Mouse (Mus musculus) urinary bladder, postnatal 36 days (tissue): ENCODE data around the gene Pcnx2.

Experiments used
- DNase-seq, 2 experiments: peaks; one replicate each; pipeline ENCODE4 v3.0.0; 2022; ENCODE audit warnings: low spot score in 2 of 2, mixed read lengths in 1 of 2

Gene Pcnx2

DNA sequence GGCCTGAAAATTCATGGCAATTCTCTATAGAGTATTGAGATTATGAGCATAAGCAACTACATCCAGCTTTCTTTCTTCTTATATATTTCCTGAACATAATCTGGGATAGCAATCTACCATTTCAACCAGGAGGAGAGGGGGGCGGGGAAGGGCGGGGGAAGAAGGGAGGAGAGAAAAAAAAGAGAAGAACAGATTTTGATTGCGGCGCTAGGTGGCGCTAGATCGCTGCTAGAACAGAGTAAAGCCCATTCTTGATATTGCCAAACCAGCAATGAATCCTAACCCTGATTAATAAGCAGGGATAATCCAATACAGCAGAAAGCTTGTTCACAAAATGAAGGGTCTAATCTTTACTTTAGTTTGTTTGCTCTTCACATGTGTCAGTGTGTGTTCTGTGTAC is 782 bp upstream of the Pcnx2 start:
- peak in 1 of 2 experiments; percentile 16 for DNase-seq

DNA sequence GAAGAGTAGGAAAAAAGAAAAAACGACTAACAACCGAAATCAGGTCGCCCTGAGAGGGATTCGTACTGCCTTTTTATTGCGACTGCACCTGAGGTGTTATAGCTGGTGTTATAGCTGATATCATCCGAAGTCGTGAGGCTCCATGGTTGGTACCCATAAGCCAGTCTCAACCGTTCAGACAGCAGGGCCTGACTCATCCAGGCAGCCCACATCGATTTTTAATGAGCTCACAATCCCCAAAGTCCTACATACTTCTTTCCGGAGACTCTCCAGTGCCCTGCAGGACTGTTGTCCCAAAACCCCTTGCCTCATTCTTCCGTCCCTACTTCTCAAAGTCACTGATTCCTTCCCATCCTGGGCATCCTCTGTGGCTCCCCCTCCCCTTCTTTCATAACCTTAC is 729 bp downstream of the Pcnx2 start:
- DNase-seq: no peak

DNA sequence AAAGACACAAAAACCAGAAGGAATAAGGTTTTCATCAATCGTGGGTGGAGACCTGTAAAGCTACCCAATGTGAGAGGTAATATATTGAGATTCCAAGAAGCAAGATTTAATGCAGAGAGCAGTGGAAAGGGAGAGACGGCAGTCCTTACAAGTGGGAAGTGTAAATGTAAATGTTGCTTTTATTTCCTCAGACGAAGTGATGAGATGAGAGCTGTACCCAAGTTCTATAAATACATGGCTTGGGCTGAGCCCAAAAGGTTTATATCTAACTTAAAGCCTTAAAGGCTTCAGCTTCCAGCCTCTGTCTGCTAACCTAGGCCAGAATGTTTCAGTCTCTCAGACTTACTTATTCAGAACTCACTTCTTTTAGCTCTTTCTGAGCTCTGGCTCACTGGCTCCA is 8.2 kb downstream of the Pcnx2 start:
- DNase-seq: no peak

DNA sequence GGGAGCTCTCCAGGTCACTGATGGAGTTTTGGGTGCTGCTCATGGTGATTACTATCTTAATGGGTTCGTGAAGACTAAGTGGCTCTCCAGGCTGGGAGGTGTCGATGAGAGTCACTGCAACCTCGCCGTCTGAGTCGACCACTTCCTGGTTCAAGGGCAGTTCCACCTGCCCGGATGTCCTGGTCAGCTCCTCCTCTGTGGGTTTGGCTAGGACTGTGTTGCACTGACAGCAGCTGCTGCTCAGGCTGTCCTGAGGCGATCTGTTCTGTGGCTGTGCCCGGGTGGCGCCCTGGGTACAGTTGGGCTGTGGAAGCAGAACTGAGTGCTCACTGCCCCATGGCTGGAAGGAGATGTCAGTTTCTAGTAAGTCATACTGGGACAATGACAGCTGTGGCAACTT is 10.6 kb downstream of the Pcnx2 start:
- DNase-seq: no peak

DNA sequence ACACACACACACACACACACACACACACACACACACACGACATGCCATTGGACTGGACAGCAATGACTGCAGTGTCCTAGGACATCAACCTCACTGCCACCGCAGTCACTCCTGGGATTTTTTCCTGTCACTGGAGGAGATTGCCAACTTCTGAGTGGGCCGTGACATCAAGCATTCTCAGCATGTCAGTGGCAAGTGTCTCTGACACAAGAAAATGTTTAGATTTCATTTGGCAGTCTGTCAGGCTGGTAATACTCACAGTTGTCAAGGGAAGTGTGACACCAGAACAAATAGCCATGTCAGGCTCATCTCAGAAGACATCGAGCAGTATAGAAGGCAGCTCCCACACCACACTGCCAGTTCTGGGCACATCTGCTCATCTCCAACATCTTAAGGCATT is 17.7 kb downstream of the Pcnx2 start:
- no peak for DNase-seq

DNA sequence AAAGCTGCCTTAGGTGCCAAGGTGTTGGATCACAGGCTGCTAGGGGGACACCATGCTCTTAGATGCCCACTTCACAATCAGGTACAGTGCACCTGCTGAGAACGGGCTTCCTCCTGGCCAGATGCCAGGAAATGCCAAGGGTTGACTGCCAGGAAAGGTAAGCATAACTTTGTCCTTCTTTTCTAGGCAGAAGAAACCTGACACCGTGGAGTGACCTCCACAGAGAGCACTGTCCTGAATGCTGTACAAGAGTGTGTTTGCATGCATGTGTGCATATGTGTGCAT is 24.9 kb downstream of the Pcnx2 start:
- DNase-seq: peak in 1 of 2 experiments; percentile 15

DNA sequence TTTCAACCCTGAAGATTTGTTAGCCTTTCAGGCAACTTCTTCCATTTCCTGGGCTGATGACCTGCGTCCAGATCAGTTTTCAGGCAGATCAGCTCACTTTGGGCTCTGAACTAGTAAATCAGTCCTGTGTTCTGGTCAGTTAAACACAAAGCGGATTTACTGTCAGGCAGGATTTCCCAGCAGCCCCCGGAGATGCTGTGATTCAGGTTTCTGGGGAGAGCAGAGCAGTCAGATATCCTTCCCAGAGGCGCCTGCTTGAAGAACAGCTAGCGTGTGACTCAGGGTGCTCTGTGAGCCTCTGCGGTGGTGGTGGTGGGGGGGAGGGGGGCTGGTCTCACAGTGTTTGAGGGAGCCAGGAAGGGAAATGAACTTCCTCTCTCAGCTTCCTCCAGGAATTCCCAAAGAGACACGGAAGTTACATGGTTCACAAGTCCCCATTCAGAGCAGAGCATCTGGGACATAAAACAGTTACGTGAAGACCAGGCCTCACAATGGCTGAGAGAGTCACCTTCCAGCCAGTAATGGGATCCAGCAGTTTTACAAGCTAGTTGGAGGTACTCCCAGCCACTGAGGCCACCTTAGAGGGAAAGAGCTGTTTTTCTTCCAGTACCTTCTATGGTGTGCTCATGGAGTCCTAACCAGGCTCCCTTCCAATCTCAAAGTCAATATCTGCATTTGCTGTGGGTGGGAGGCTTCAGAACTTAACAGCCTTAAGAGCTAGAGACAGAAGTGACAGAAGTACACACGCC is 25.4 kb downstream of the Pcnx2 start:
- DNase-seq: no peak

DNA sequence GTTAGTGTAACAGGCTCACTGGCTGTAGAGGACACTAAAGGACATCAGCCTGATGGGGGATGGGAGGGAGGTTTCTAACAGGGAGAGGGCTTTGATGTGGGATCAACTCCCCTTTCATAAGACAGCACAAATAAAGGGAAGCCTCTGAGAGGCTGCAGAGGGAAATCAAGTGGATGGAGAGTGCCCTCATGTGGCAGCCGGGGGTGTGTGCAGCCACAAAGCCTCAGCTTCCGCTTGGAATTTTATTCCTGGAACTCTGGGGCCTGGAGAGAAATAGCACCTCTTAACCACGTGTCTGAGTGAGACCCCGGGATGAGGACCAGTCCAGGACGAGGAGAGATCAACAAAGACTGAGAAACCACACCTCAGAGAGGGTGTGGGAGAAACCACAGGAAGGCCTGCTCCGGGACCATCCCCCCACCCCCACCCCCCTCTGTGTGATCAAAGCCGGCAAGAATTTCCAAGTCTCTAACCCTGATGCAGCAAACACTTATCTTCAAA is 27.2 kb downstream of the Pcnx2 start:
- DNase-seq: peak; percentile 59 to 60

DNA sequence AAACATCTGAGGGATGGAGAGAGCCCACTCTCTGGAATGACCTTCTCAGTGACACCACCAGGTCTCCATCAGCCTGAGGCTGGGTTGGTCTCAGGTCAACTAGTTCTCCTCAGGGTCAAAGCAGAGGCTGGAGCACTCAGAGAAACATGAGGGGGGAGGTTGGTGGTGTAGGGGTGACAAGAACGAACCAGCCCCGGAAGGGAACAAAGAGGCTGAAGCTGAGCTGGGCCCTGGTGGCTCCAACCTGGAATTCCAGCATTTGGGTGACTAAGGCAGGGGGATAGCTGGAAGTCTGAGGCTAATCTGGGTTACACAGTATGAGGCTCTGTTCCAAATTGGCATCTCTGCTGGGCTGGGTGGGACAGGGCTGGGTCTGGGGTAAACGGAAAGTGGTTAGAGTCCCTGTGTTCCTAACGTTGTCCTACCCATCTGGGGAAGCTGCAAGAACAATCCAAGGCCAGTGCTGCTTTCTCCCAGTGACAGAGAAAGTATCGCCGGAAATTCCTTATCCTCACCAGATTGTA is 27.9 kb downstream of the Pcnx2 start:
- no peak for DNase-seq

DNA sequence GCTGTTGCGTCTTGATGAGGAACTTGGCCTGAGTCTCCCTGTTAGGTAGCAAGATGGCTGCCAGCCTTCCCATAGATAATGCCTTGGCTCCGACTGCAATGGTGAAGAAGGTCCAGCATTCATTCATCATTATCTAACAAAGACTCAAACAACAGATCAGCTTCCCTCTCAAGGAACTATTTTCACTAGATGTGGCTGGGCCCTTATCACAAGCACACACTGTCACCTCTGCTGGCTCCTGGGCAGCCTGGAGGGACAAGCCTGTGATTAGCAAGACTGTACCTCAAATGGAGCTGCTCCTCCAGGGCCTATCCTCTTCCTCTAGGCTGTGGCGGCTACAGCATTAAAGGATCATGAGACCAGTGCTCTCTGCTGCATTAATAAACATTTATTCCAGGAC is 28.4 kb downstream of the Pcnx2 start:
- DNase-seq: no peak

DNA sequence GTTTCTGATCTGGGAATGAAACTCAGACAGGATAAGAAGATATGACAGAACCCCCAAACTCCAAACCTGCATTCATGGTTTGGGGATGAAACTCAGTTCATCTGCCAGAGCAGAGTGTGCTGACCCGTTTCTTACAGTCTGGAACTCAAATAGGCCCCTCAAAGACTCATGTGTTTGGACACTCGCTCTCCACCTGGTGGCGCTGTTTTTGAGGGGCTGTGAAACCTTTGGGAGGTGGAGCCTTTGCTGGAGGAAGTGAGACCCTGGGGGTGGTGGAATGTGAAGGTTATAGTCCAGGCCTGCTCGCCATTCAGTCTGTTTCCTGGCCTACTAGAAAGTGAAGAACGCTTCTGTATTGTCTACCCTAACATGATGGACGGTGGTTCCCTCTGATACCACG is 29.6 kb downstream of the Pcnx2 start:
- no peak for DNase-seq

DNA sequence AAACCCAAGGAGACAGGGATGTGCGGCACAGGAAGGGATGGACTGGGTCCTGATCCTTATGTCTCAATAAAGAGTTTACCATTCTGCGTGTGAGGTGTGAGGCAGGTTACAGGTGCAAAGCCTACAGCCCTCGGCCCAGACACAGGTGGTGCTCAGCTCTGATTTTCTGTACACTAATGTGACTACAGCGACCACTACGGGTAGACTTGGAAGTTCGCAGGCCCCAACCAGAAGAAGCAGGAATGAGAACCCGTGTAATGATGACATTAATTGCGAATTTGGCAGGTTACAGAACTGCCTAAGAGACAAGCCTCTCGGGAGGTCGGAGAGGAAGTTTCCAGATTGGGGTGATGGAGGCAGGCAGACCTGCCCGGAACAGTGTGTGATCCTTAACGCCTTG is 32.0 kb downstream of the Pcnx2 start:
- DNase-seq: no peak

DNA sequence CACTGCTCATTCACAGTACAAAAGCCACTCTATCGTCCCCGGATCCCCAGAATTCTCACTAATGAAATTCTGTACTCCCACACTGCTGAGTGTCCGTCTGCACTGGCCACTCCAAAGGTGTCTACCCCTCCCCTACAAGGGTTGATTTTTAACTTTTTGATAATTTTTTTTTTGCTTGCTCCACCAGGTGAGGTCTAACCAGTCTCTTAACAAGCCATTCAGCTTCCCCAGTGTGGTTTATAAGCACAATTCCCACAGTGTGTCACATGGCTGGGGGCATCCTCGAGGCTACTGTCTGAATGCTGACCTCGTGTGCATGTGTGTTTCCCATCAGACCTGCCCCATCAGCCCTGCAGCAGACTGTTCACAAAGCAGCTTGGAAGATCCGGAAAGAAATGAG is 40.9 kb downstream of the Pcnx2 start:
- no peak for DNase-seq

DNA sequence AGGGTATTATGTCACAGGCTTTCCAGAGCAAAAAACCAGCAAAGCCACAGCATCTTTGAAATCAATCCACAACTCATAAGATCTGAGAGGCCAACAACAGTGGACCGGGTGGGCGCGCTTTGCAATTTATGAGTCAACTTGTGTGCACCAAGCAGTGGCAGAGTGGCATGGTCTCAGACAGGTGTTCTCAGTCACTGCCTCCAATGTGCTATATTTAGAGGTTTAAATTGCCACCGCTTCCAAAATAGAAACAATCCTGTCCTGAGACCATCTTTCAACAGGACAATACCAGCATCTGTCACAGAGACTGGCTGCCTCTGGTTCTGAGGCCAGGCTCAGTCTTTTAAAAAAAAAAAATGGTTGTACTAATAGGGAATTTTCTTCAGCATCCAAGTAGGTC is 42.0 kb downstream of the Pcnx2 start:
- no peak for DNase-seq

DNA sequence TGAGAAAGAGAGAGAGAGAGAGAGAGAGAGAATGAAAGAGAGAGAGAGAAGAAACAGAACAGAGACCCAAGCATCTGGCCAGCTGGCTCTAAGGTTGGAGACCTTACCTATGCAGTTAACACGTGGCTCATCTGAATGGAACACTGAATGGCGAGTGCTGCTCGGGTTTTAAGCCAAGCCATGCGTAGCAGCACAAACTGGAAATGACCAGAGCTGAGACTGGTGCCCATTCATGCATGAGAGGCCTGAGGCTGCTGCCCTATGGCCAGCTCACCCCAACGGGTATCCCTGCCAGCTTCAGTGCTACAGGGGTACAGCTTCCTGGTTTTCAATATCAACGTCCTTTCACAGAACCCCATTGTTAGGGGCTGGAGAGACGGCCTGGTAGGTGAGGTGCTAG is 43.7 kb downstream of the Pcnx2 start:
- DNase-seq: no peak

DNA sequence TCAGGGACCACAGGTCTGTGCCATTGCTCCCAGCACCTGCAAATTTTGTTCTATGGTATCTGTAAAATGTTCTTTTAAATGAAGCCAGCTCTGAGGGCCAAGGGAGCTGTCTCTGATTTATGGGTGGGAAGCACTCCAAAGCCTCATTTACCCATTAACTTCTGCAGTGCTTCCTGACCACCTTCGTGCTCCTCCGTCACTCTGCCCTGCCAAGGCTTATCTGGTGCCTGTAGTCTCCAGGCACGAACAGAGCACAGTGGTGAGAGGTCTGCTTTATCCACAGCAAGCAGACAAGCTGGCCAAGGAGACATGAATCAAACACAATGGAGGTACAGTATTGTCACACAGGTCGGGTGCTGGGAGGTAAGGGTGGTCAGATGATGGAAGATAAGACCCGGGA is 44.8 kb downstream of the Pcnx2 start:
- no peak for DNase-seq

DNA sequence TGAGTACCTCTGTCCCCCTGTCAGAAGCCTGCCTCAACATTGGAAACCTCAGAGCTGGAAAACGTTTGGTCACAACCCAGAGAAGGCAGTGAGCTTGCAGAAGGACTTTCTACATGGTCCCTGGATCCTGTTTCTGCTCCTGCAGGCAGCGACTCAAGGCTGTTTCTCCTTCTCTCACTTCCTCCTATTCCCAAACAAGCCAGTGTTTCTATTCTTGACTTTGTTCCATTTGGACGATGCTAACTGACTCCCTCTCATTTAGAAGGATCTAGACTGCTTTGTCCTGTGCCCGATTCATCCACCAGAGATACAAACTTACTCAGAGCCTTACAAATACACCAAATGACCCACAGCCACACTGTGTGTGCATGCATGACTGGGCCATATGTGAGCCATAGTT is 48.9 kb downstream of the Pcnx2 start:
- DNase-seq: no peak

DNA sequence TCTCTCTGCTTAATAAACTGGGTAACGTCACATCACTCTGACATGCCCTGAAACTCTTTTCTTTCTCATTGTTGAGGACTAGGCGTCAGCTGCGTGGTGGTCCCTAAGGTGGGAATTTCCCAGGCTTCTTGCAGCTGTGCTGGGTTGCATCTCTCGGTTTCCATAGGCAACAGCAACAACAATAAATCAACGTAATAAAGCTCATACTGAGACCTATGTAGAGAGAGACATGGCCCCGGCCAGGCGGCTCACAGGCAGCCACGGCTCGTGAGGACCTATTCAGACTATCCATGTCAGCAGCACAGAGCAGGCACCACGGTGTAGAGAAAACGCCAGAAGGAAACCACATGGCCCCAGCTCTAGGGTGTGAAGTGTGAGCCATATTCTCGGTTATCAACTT is 50.3 kb downstream of the Pcnx2 start:
- DNase-seq: no peak

DNA sequence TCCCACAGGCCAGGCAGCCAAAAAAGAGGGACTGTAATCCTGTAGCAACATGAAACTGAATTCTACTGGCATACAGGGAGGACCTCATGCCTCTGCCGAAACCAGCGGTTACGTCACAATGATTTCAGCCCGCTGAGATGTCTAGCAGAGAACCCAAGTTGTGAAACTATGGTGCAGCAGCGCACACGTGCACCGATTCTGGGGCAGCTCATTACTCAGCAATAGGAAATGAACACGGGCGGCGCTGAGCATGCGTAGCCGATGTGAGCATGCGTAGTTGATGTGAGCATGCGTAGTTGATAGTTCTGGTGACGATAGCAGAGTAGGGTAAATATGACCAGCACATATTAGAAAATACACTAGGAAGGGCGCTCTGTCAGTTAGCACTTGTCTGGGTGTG is 52.8 kb downstream of the Pcnx2 start:
- DNase-seq: no peak

DNA sequence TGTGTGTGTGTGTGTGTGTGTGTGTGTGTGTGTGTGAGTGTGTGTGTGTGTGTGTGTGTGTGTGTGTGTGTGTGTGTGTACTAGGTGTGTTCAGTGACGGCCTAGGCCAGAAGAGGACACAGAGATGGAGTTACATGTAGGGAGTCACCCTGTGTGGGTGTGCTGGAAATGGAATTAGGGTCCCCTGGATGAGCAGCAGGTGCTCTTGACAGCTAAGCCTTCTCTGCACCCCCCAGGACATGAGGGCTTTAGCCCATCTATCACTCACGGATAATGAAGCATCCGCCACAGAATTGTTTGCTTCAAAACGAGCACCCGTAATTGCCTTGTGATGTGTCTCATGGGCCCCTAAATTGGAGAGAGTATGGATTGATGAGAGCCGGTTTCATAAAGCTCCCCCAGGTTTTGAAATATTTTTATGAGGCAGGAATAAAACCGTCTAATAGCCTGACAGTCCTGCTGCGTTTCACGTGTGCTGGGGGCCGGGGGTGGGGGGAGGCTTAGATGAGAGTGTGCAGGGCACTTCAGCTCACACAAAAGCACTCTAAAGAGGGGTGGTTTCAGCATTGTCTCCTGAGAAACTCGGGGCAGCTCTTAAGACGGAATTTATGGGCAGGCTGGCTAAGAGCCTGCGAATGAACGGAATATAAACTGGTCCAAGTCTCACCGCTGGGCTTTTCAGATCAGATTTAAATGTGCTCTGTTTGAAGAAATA is 54.8 kb downstream of the Pcnx2 start:
- DNase-seq: no peak

DNA sequence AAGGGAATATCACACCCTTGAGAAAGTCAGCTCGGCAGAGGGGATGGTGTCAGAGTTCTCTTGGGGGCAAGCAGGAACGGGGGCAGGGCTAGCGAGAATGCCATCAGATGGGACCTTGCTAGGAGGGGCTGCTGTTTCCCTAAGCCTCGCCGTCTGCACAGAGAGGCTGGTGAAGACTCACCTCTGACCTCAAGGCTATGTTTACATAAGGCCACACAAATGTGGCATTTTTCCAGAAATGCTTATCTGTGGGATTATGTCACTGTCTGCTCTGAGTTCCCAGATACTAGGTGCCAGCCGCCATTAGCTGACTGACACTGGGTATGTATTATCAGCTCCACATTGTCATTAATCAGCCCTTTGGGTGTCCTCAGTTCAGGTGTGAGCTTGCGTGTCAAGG is 56.0 kb downstream of the Pcnx2 start:
- no peak for DNase-seq

DNA sequence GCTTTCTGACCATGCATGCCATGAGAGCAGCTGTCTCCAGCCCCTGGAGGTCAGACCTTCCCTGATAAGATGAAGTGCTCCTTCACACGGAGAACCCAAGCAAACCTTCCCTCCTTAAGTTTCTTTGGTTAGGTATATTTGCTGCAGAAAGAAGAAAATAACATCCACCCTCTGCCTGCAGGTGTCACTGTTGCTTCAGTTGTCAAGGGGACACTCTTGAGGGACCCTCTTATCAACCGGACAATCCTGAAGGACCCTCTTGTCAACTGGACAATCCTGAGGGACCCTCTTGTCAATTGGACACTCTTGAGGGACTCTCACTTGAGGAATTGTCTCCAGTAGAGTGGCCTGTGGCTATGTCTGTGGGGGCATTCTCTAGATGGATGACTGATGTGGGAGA is 73.4 kb downstream of the Pcnx2 start:
- no peak for DNase-seq

DNA sequence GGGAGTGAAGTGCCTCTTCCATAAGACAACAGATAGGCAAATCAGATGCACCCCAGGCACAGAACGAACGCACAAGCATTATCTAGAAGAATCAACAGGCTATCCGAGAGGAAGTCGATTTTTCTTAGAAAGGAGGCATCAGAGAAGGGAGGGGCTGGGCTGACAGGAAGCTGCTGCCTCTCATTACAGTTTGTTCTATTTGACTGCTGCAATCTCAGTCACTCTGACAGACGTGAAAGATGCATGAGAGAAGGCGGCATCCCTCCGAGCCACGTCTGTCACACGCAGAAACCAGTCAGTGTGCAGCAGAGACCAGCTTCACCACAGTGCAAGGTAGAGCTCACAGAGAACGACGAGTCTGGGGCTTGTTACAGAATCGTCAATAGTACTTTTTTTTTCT is 74.4 kb downstream of the Pcnx2 start:
- DNase-seq: no peak
